Comparison of ENCODE assay signal across 13 mouse cellular contexts in genomic region chr7:83654196-83654595, GRCm38 (mm10). TPM values are rescaled to one million over a fixed set of nuclear protein-coding genes. Genes with fewer than 3 reads are reported as not detected.
A peak's percentile ranks its signal among the peaks of the same experiment; 100 is the strongest.
DNase-seq lines count a peak whose midpoint lies in the region; ATAC-seq and TF ChIP-seq lines count a peak whose summit lies in the region.
"Had no signal": no experiment of that assay in that cellular context is flagged by ENCODE, and none has a peak within 500 bp of the region (broad histone marks: within the 10 kb centered on the region; RNA-seq: fewer than 3 reads in every experiment).

No protein-coding gene starts in this region.

- H3K4me1 ChIP-seq in heart, postnatal 0 days (ENCODE audit: control insufficient read depth, insufficient read depth): no peaks in the 10 kb centered on the region
- H3K4me1 ChIP-seq in heart, embryonic 12.5 days (replicated peaks): no peaks in the 10 kb centered on the region
- no peaks in the 10 kb centered on the region for H3K4me1 ChIP-seq in liver, embryonic 14.5 days (replicated peaks; ENCODE audit: control insufficient read depth in 2 of 2, insufficient read depth in 2 of 2, low read length in 1 of 2)
- H3K4me1 ChIP-seq in stomach, postnatal 0 days (replicated peaks; ENCODE audit: control insufficient read depth, insufficient read depth): no peaks in the 10 kb centered on the region
- no peaks in the 10 kb centered on the region for H3K4me1 ChIP-seq in hindbrain, embryonic 14.5 days (replicated peaks; ENCODE audit: control insufficient read depth, insufficient read depth, low read length)
- H3K4me1 ChIP-seq: embryonic facial prominence, embryonic 10.5 days had no signal

- H3K36me3 ChIP-seq in heart, postnatal 0 days (replicated peaks; ENCODE audit: control insufficient read depth, insufficient read depth, low read length): no peaks in the 10 kb centered on the region
- H3K36me3 ChIP-seq in heart, embryonic 12.5 days: no peaks in the 10 kb centered on the region
- no peaks in the 10 kb centered on the region for H3K36me3 ChIP-seq in liver, embryonic 14.5 days (replicated peaks; ENCODE audit: control insufficient read depth, insufficient read depth, low read depth)
- no peaks in the 10 kb centered on the region for H3K36me3 ChIP-seq in stomach, postnatal 0 days (ENCODE audit: control insufficient read depth, insufficient read depth, low read length)
- no peaks in the 10 kb centered on the region for H3K36me3 ChIP-seq in hindbrain, embryonic 14.5 days (replicated peaks; ENCODE audit: control insufficient read depth, insufficient read depth)
- H3K36me3 ChIP-seq: embryonic facial prominence, embryonic 10.5 days had no signal

- H3K27me3 ChIP-seq in heart, postnatal 0 days (ENCODE audit: control insufficient read depth, insufficient read depth, low read length): no peaks in the 10 kb centered on the region
- no peaks in the 10 kb centered on the region for H3K27me3 ChIP-seq in heart, embryonic 12.5 days (replicated peaks)
- no peaks in the 10 kb centered on the region for H3K27me3 ChIP-seq in liver, embryonic 14.5 days (ENCODE audit: control insufficient read depth, insufficient read depth, low read length)
- H3K27me3 ChIP-seq in stomach, postnatal 0 days (ENCODE audit: control insufficient read depth, insufficient read depth, low read length): no peaks in the 10 kb centered on the region
- H3K27me3 ChIP-seq in hindbrain, embryonic 14.5 days (ENCODE audit: control insufficient read depth, insufficient read depth, low read length): no peaks in the 10 kb centered on the region
- H3K27me3 ChIP-seq: Patski had no signal

- peak overlapping the region; percentile 34; the same call in 1 of the 2 replicates for H3K4me3 ChIP-seq in heart, postnatal 0 days (ENCODE audit: low read depth, low read length)
- H3K4me3 ChIP-seq in heart, embryonic 12.5 days: no peak overlapping the region
- peak overlapping the region in 1 of 2 experiments; percentile 19; a peak in 1 of 4 replicates for H3K4me3 ChIP-seq in liver, embryonic 14.5 days (ENCODE audit: insufficient read depth in 1 of 2, low read depth in 2 of 2, low read length in 2 of 2)
- no peak overlapping the region for H3K4me3 ChIP-seq in stomach, postnatal 0 days (ENCODE audit: low read depth, low read length)
- H3K4me3 ChIP-seq in hindbrain, embryonic 14.5 days (replicated peaks; ENCODE audit: low read length): no peak overlapping the region
- H3K4me3 ChIP-seq: embryonic facial prominence, embryonic 10.5 days had no signal

- H3K9ac ChIP-seq in heart, postnatal 0 days (replicated peaks; ENCODE audit: low read depth, low read length): no peak overlapping the region; the same call in 1 of the 2 replicates
- no peak overlapping the region for H3K9ac ChIP-seq in heart, embryonic 12.5 days
- H3K9ac ChIP-seq in liver, embryonic 14.5 days (replicated peaks): no peak overlapping the region
- H3K9ac ChIP-seq in stomach, postnatal 0 days (ENCODE audit: low read length): no peak overlapping the region
- H3K9ac ChIP-seq in hindbrain, embryonic 14.5 days: no peak overlapping the region

- H3K27ac ChIP-seq in heart, postnatal 0 days (ENCODE audit: low read depth): peak overlapping the region; percentile 79; the same call in 1 of the 2 replicates
- H3K27ac ChIP-seq in heart, embryonic 12.5 days (ENCODE audit: poor library complexity, severe bottlenecking): no peak overlapping the region
- no peak overlapping the region for H3K27ac ChIP-seq in liver, embryonic 14.5 days
- H3K27ac ChIP-seq in stomach, postnatal 0 days (replicated peaks): peak overlapping the region; percentile 56
- H3K27ac ChIP-seq in hindbrain, embryonic 14.5 days: no peak overlapping the region
- H3K27ac ChIP-seq: embryonic facial prominence, embryonic 10.5 days had no signal

- no peak for ATAC-seq in heart, postnatal 0 days (ENCODE audit: insufficient read depth, low read depth)
- no peak for ATAC-seq in heart, embryonic 12.5 days (ENCODE audit: insufficient number of reproducible peaks, low FRiP score)
- no peak for ATAC-seq in liver, embryonic 14.5 days (ENCODE audit: insufficient read depth)
- peak; percentile 88 for ATAC-seq in stomach, postnatal 0 days (ENCODE audit: low FRiP score, low TSS enrichment)
- no peak for ATAC-seq in hindbrain, embryonic 14.5 days (ENCODE audit: low FRiP score)
- ATAC-seq: Patski had no signal

- no peak for TF ChIP-seq EP300 in heart, postnatal 0 days (IDR thresholded peaks at IDR 0.05; ENCODE audit: low read depth)
- no peak for TF ChIP-seq EP300 in liver, embryonic 14.5 days (IDR thresholded peaks at IDR 0.05; ENCODE audit: low read depth)
- TF ChIP-seq EP300 in stomach, postnatal 0 days (optimal IDR thresholded peaks at IDR 0.05): no peak

- DNase-seq in heart, postnatal 0 days (ENCODE audit: low spot score): no peak
- DNase-seq in thymus, postnatal 25 days: peak; percentile 51
- DNase-seq in thymus, postnatal 10 days (ENCODE audit: low spot score in 2 of 2): no peak
- no peak for DNase-seq in liver, embryonic 14.5 days (ENCODE audit: low read depth in 3 of 3, low spot score in 3 of 3)
- peak; percentile 46 for DNase-seq in stomach, postnatal 0 days (ENCODE audit: low spot score)
- no peak for DNase-seq in hindbrain, embryonic 14.5 days (ENCODE audit: low spot score)
- DNase-seq in frontal cortex, postnatal 14 days (ENCODE audit: low spot score in 2 of 2): no peak
- DNase-seq: cerebellum, postnatal 10 days; heart, postnatal 10 days; thymus, postnatal 4 days had no signal

- no peaks in the 10 kb centered on the region; the same call in 1 of the 2 replicates for H3K9me3 ChIP-seq in heart, postnatal 0 days (replicated peaks; ENCODE audit: control insufficient read depth, low read length)
- no peaks in the 10 kb centered on the region; the same call in 1 of the 2 replicates for H3K9me3 ChIP-seq in heart, embryonic 12.5 days (replicated peaks)
- H3K9me3 ChIP-seq in liver, embryonic 14.5 days (ENCODE audit: control insufficient read depth, low read length): no peaks in the 10 kb centered on the region
- H3K9me3 ChIP-seq in stomach, postnatal 0 days (ENCODE audit: control insufficient read depth, low read length): no peaks in the 10 kb centered on the region
- H3K9me3 ChIP-seq in hindbrain, embryonic 14.5 days (ENCODE audit: control insufficient read depth, low read length): 0 out of 2 replicates have a peak, but pooled peaks cover 3% of the 10 kb centered on the region
- H3K9me3 ChIP-seq: embryonic facial prominence, embryonic 10.5 days had no signal

- peak overlapping the region; percentile 42; the same call in 1 of the 2 replicates for H3K4me2 ChIP-seq in heart, postnatal 0 days (ENCODE audit: low read depth, low read length)
- no peak overlapping the region for H3K4me2 ChIP-seq in heart, embryonic 12.5 days
- H3K4me2 ChIP-seq in liver, embryonic 14.5 days (ENCODE audit: low read depth): peak overlapping the region; percentile 28
- 0 out of 2 replicates have a peak overlapping the region, but pooled peaks have one; percentile 11 for H3K4me2 ChIP-seq in stomach, postnatal 0 days (replicated peaks; ENCODE audit: low read depth)
- H3K4me2 ChIP-seq in hindbrain, embryonic 14.5 days (replicated peaks): no peak overlapping the region

- TF ChIP-seq CTCF in heart, postnatal 0 days (IDR thresholded peaks at IDR 0.05; ENCODE audit: low read depth): no peak
- no peak for TF ChIP-seq CTCF in liver, embryonic 14.5 days (IDR thresholded peaks at IDR 0.05; ENCODE audit: low read depth)
- no peak for TF ChIP-seq CTCF in stomach, postnatal 0 days (IDR thresholded peaks at IDR 0.05; ENCODE audit: low read depth)

- 82% methylated on average over 2 of the region's 2 CpGs for WGBS in heart, postnatal 0 days
- 80% methylated on average over 2 of the region's 2 CpGs for WGBS in heart, embryonic 12.5 days
- WGBS in liver, embryonic 14.5 days (ENCODE audit: insufficient replicate concordance): 28% methylated on average over 2 of the region's 2 CpGs
- WGBS in stomach, postnatal 0 days: 57% methylated on average over 2 of the region's 2 CpGs
- 91% methylated on average over 2 of the region's 2 CpGs for WGBS in hindbrain, embryonic 14.5 days

RNA-seq across cellular contexts. Expression of gene Stard5, which starts 22.4 kb away (rescaled TPM):
- 12.1 and 14.8 TPM in 2 replicates for total RNA-seq in heart, postnatal 0 days (2014; rRNA removed; ENCODE audit: low replicate concordance)
- polyA plus RNA-seq in heart, postnatal 0 days (2015; fragmentation: Nextera tagmentation; extraction: Ambion mirVana): 20.0 and 20.6 TPM in 2 replicates
- polyA plus RNA-seq in heart, embryonic 12.5 days (2016; fragmentation: Nextera tagmentation; extraction: Ambion mirVana): 35.1 and 35.4 TPM in 2 replicates
- polyA plus RNA-seq in liver, embryonic 14.5 days (2012; rRNA removed): 4.9 and 5.3 TPM in 2 replicates
- 7.5 and 8.9 TPM in 2 replicates for polyA plus RNA-seq in liver, embryonic 14.5 days (2014; fragmentation: Nextera tagmentation; extraction: Ambion mirVana)
- polyA plus RNA-seq in stomach, postnatal 0 days (2015; fragmentation: Nextera tagmentation; extraction: Ambion mirVana): 33.8 and 34.1 TPM in 2 replicates
- polyA plus RNA-seq in hindbrain, embryonic 14.5 days (2014; fragmentation: Nextera tagmentation; extraction: Ambion mirVana): 5.6 and 6.5 TPM in 2 replicates

Comparison
In these comparisons a context has a peak if more than half of its experiments do, and no peak if none do; other contexts are left out.
1. DNase-seq: peak in thymus, postnatal 25 days (single experiment) and stomach, postnatal 0 days (single experiment); none in heart, postnatal 0 days (single experiment), thymus, postnatal 10 days (0 of 2), liver, embryonic 14.5 days (0 of 3), hindbrain, embryonic 14.5 days (single experiment) and frontal cortex, postnatal 14 days (0 of 2).
2. H3K27ac ChIP-seq: peak in heart, postnatal 0 days (single experiment) and stomach, postnatal 0 days (single experiment); none in heart, embryonic 12.5 days (single experiment), liver, embryonic 14.5 days (single experiment) and hindbrain, embryonic 14.5 days (single experiment).
3. H3K4me2 ChIP-seq: peak in heart, postnatal 0 days (single experiment), liver, embryonic 14.5 days (single experiment) and stomach, postnatal 0 days (single experiment); none in heart, embryonic 12.5 days (single experiment) and hindbrain, embryonic 14.5 days (single experiment).